Mouse (Mus musculus): ENCODE results near the gene Fbxl2.
"Not testable (repeated sequence)": the region's sequence is repeated elsewhere in the genome, so short reads cannot be mapped to it uniquely, and the experiment has no call there.

Gene Fbxl2

GRCm38 (mm10) chr9:114046028-114046427, at the start of gene Fbxl2:
Gene Fbxl2 (minus strand): TSS chr9:114046191.
- no peak for DNase-seq

GRCm38 (mm10) chr9:114094854-114095253, 48.9 kb upstream of the Fbxl2 start:
- DNase-seq: no peak

GRCm38 (mm10) chr9:114092188-114092587, 46.2 kb upstream of the Fbxl2 start:
- DNase-seq: peak; percentile 14

- not testable (repeated sequence) for DNase-seq
These were observed 42.9 kb upstream of the Fbxl2 start for GRCm38 (mm10) chr9:114088885-114089284.

- no peak for DNase-seq
These were observed 41.3 kb upstream of the Fbxl2 start for GRCm38 (mm10) chr9:114087106-114087815.

GRCm38 (mm10) chr9:114086422-114086821, 40.4 kb upstream of the Fbxl2 start:
- DNase-seq: no peak

GRCm38 (mm10) chr9:114073681-114074080, 27.7 kb upstream of the Fbxl2 start:
- DNase-seq: no peak

- no peak for DNase-seq
These were observed 23.4 kb upstream of the Fbxl2 start for GRCm38 (mm10) chr9:114069372-114069771.

GRCm38 (mm10) chr9:114068494-114069053, 22.6 kb upstream of the Fbxl2 start:
- DNase-seq: no peak

- no peak for DNase-seq
These were observed 11.3 kb upstream of the Fbxl2 start, which contains the start of gene Susd5 for GRCm38 (mm10) chr9:114057090-114057796. Gene Susd5 (plus strand): TSS chr9:114057140.

- no peak for DNase-seq
These were observed 6.9 kb upstream of the Fbxl2 start for GRCm38 (mm10) chr9:114052866-114053265.

- no peak for DNase-seq
These were observed 6.0 kb upstream of the Fbxl2 start for GRCm38 (mm10) chr9:114052031-114052430.

GRCm38 (mm10) chr9:114050778-114051177, 4.8 kb upstream of the Fbxl2 start:
- no peak for DNase-seq

GRCm38 (mm10) chr9:114050106-114050505, 4.1 kb upstream of the Fbxl2 start:
- DNase-seq: no peak

- DNase-seq: no peak
These were observed 685 bp upstream of the Fbxl2 start for GRCm38 (mm10) chr9:114046676-114047075.

- no peak for DNase-seq
These were observed 1.5 kb downstream of the Fbxl2 start for GRCm38 (mm10) chr9:114044446-114044845.

GRCm38 (mm10) chr9:114042490-114042889, 3.5 kb downstream of the Fbxl2 start:
- DNase-seq: no peak

GRCm38 (mm10) chr9:114040945-114041344, 5.0 kb downstream of the Fbxl2 start:
- DNase-seq: no peak

GRCm38 (mm10) chr9:114026261-114026934, 19.6 kb downstream of the Fbxl2 start:
- DNase-seq: peak; percentile 82

- no peak for DNase-seq
These were observed 20.1 kb downstream of the Fbxl2 start for GRCm38 (mm10) chr9:114025846-114026245.

- DNase-seq: no peak
These were observed 20.8 kb downstream of the Fbxl2 start for GRCm38 (mm10) chr9:114025182-114025581.

GRCm38 (mm10) chr9:114022141-114022540, 23.9 kb downstream of the Fbxl2 start:
- no peak for DNase-seq

- no peak for DNase-seq
These were observed 26.8 kb downstream of the Fbxl2 start for GRCm38 (mm10) chr9:114019012-114019762.
